7 mouse cellular contexts compared by ENCODE assay signal in the genomic region with DNA sequence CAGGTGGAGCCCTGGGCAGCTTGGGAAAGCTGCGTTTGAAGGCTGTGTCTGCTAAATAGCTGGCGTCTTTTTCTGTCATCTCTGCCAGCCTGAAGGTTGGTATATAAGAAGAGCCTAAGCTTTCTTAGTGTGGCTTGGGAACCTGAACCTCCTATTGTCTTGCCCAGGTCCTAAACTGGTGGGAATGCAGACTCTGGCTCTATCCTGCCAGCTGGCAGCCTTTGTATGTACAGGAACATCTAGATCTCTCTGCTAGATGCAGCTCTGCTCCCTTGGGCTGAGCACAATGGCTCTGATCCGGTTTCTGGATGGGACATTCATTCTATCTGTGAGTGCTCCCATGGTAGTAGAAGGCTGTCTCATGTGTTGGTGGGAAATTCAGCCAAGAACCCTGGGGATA. TPM values are rescaled to one million over a fixed set of nuclear protein-coding genes. Genes with fewer than 3 reads are reported as not detected.
DNase-seq lines count a peak whose midpoint lies in the region; ATAC-seq and TF ChIP-seq lines count a peak whose summit lies in the region.

No protein-coding gene starts in this region.

- H3K27me3 ChIP-seq in testis, adult 2 months (ENCODE audit: control insufficient read depth, insufficient read depth, low read length), result no peaks in the 10 kb centered on the region
- peaks cover 10% of the 10 kb centered on the region; the same call in 1 of the 2 replicates for H3K27me3 ChIP-seq in heart, embryonic 14.5 days (ENCODE audit: control insufficient read depth, insufficient read depth, low read length)
- peaks cover 65% of the 10 kb centered on the region for H3K27me3 ChIP-seq in liver, embryonic 13.5 days

- no peaks in the 10 kb centered on the region for H3K9me3 ChIP-seq in heart, embryonic 14.5 days (ENCODE audit: control insufficient read depth, low read length)
- H3K9me3 ChIP-seq in liver, embryonic 13.5 days (replicated peaks), result no peaks in the 10 kb centered on the region

- peaks cover 8% of the 10 kb centered on the region for H3K4me1 ChIP-seq in testis, adult 2 months (ENCODE audit: control insufficient read depth, insufficient read depth, low read length)
- H3K4me1 ChIP-seq in heart, embryonic 14.5 days (ENCODE audit: control insufficient read depth in 2 of 2, insufficient read depth in 2 of 2, low read length in 2 of 2), result peaks cover 30 to 31% of the 10 kb centered on the region in 2 experiments
- peaks cover 11% of the 10 kb centered on the region; the same call in 1 of the 2 replicates for H3K4me1 ChIP-seq in liver, embryonic 13.5 days (replicated peaks)

- no peaks in the 10 kb centered on the region for H3K36me3 ChIP-seq in testis, adult 2 months (ENCODE audit: control insufficient read depth, insufficient read depth, low read length)
- H3K36me3 ChIP-seq in heart, embryonic 14.5 days (ENCODE audit: control insufficient read depth, insufficient read depth, low read length), result no peaks in the 10 kb centered on the region
- H3K36me3 ChIP-seq in liver, embryonic 13.5 days, result no peaks in the 10 kb centered on the region

- DNase-seq in testis, postnatal 10 days (ENCODE audit: low spot score), result no peak
- no peak for DNase-seq in liver, embryonic 13.5 days
- DNase-seq in adrenal gland, postnatal 25 days, result no peak

- WGBS in heart, embryonic 14.5 days, result 67% methylated on average over 3 of the region's 3 CpGs
- WGBS in liver, embryonic 13.5 days (ENCODE audit: insufficient replicate concordance), result 54% methylated on average over 3 of the region's 3 CpGs

- H3K4me3 ChIP-seq in testis, adult 2 months (ENCODE audit: control insufficient read depth, low read depth, low read length), result no peak overlapping the region
- peak overlapping the region; percentile 47 to 76 for H3K4me3 ChIP-seq in heart, embryonic 14.5 days (ENCODE audit: control insufficient read depth in 1 of 2, insufficient read depth in 1 of 2, low read depth in 1 of 2, low read length in 2 of 2)
- H3K4me3 ChIP-seq in liver, embryonic 13.5 days (replicated peaks), result peak overlapping the region; percentile 35; the same call in 1 of the 2 replicates

- ATAC-seq in heart, embryonic 14.5 days (ENCODE audit: insufficient number of reproducible peaks, insufficient read depth, low FRiP score, low read depth), result no peak
- no peak for ATAC-seq in liver, embryonic 13.5 days (ENCODE audit: low read depth)
- no peak for ATAC-seq in granulocyte monocyte progenitor cell, adult 5-6 weeks (replicated peaks; ENCODE audit: poor library complexity, severe bottlenecking)
- ATAC-seq in megakaryocyte-erythroid progenitor cell, adult 5-6 weeks (replicated peaks; ENCODE audit: low FRiP score, low TSS enrichment, poor library complexity, severe bottlenecking), result no peak

- TF ChIP-seq POLR2A in testis, adult 2 months (IDR thresholded peaks at IDR 0.05; ENCODE audit: control insufficient read depth, low read depth, low read length), result no peak

- TF ChIP-seq CTCF in testis, adult 2 months (IDR thresholded peaks at IDR 0.05; ENCODE audit: control insufficient read depth, insufficient read depth, insufficient replicate concordance, low read depth, low read length), result no peak

- H3K9ac ChIP-seq in heart, embryonic 14.5 days (ENCODE audit: low read length), result peak overlapping the region; percentile 74
- H3K9ac ChIP-seq in liver, embryonic 13.5 days, result 0 out of 2 replicates have a peak overlapping the region, but pooled peaks have one; percentile 9

- H3K4me2 ChIP-seq in heart, embryonic 14.5 days (ENCODE audit: low read length), result peak overlapping the region; percentile 65
- H3K4me2 ChIP-seq in liver, embryonic 13.5 days, result peak overlapping the region; percentile 35

- peak overlapping the region; percentile 48; the same call in 1 of the 2 replicates for H3K27ac ChIP-seq in testis, adult 2 months (ENCODE audit: control insufficient read depth, insufficient read depth, low read depth, low read length)
- peak overlapping the region; percentile 15 to 20 for H3K27ac ChIP-seq in heart, embryonic 14.5 days (replicated peaks in 1 of 2; ENCODE audit: control insufficient read depth in 1 of 2, insufficient read depth in 1 of 2, low read depth in 2 of 2, low read length in 2 of 2)
- no peak overlapping the region for H3K27ac ChIP-seq in liver, embryonic 13.5 days

RNA-seq across cellular contexts. Expression of a gene that starts 2.9 kb away (rescaled TPM):
- polyA plus RNA-seq in testis, adult 2 months (2012; rRNA removed), result 9.5 and 13.1 TPM in 2 replicates
- polyA plus RNA-seq in heart, embryonic 14.5 days (2014; fragmentation: Nextera tagmentation; extraction: Ambion mirVana), result 41.3 and 51.0 TPM in 2 replicates
- 2.8 and 3.5 TPM in 2 replicates for polyA plus RNA-seq in liver, embryonic 13.5 days (2015; fragmentation: Nextera tagmentation; extraction: Ambion mirVana)
- total RNA-seq in adrenal gland, postnatal 25 days (2021), result 71.5 and 101 TPM in 2 replicates
- total RNA-seq in granulocyte monocyte progenitor cell, adult 5-6 weeks (2014; fragmentation: Nextera tagmentation), result not detected in 2 replicates
- not detected in 2 replicates for total RNA-seq in granulocyte monocyte progenitor cell, adult 5-6 weeks (2017)
- total RNA-seq in megakaryocyte-erythroid progenitor cell, adult 5-6 weeks (2014; fragmentation: Nextera tagmentation), result not detected in 2 replicates
- total RNA-seq in megakaryocyte-erythroid progenitor cell, adult 5-6 weeks (2017), result not detected in 2 replicates

RNA-seq across cellular contexts. Expression of a gene that starts 53.5 kb away (rescaled TPM):
- polyA plus RNA-seq in testis, adult 2 months (2012; rRNA removed), result 16.8 and 19.1 TPM in 2 replicates
- polyA plus RNA-seq in heart, embryonic 14.5 days (2014; fragmentation: Nextera tagmentation; extraction: Ambion mirVana), result not detected in 2 replicates
- polyA plus RNA-seq in liver, embryonic 13.5 days (2015; fragmentation: Nextera tagmentation; extraction: Ambion mirVana), result 0.19 TPM in 1 of 2 replicates, not detected in the other
- not detected in 2 replicates for total RNA-seq in adrenal gland, postnatal 25 days (2021)
- total RNA-seq in granulocyte monocyte progenitor cell, adult 5-6 weeks (2014; fragmentation: Nextera tagmentation), result not detected in 2 replicates
- not detected in 2 replicates for total RNA-seq in granulocyte monocyte progenitor cell, adult 5-6 weeks (2017)
- total RNA-seq in megakaryocyte-erythroid progenitor cell, adult 5-6 weeks (2014; fragmentation: Nextera tagmentation), result not detected in 2 replicates
- not detected in 2 replicates for total RNA-seq in megakaryocyte-erythroid progenitor cell, adult 5-6 weeks (2017)

Comparison
In these comparisons a context has a peak if more than half of its experiments do, and no peak if none do; other contexts are left out.
1. RNA of a gene that starts 2.9 kb away (total RNA-seq): 71.5 to 101 TPM in adrenal gland, postnatal 25 days; not detected in granulocyte monocyte progenitor cell, adult 5-6 weeks and not detected in megakaryocyte-erythroid progenitor cell, adult 5-6 weeks; every median in the first group is over 10 times any median in the second.